ENCODE assay signal across 32 mouse cellular contexts in genomic region chr16:8420842-8421241, GRCm38 (mm10). TPM values are rescaled to one million over a fixed set of nuclear protein-coding genes. Genes with fewer than 3 reads are reported as not detected.
"Had no signal": no experiment of that assay in that cellular context is flagged by ENCODE, and none has a peak within 500 bp of the region (broad histone marks: within the 10 kb centered on the region; RNA-seq: fewer than 3 reads in every experiment).

No protein-coding gene starts in this region.

- H3K9me3 ChIP-seq: heart, embryonic 13.5 days; heart, embryonic 15.5 days; hindbrain, embryonic 10.5 days; hindbrain, embryonic 12.5 days; intestine, embryonic 15.5 days; limb, embryonic 13.5 days; limb, embryonic 15.5 days; liver, embryonic 13.5 days had no signal

- H3K27ac ChIP-seq: gastrocnemius, adult 2 months; heart, adult 2 months; heart, embryonic 13.5 days; heart, embryonic 15.5 days; hindbrain, embryonic 10.5 days; hindbrain, embryonic 12.5 days; hindbrain, embryonic 14.5 days; intestine, embryonic 15.5 days; layer of hippocampus, adult 2 months; left cerebral cortex, adult 2 months; limb, embryonic 13.5 days; limb, embryonic 15.5 days; liver, embryonic 13.5 days had no signal

- H3K4me2 ChIP-seq: heart, embryonic 11.5 days; heart, embryonic 13.5 days; heart, embryonic 15.5 days; hindbrain, embryonic 12.5 days; hindbrain, embryonic 14.5 days; intestine, embryonic 15.5 days; limb, embryonic 13.5 days; limb, embryonic 15.5 days; liver, embryonic 13.5 days had no signal

- H3K9ac ChIP-seq: heart, embryonic 13.5 days; heart, embryonic 15.5 days; hindbrain, embryonic 12.5 days; hindbrain, embryonic 14.5 days; intestine, embryonic 15.5 days; limb, embryonic 13.5 days; limb, embryonic 15.5 days; liver, embryonic 13.5 days had no signal

- H3K36me3 ChIP-seq: heart, embryonic 13.5 days; heart, embryonic 15.5 days; hindbrain, embryonic 10.5 days; hindbrain, embryonic 12.5 days; intestine, embryonic 15.5 days; limb, embryonic 13.5 days; limb, embryonic 15.5 days; liver, embryonic 13.5 days had no signal

- H3K4me1 ChIP-seq: liver, embryonic 13.5 days had no signal

- ATAC-seq: hindbrain, embryonic 16.5 days; inflammation-experienced regulatory T-cells, adult 6 months; intestine, embryonic 15.5 days; intestine, postnatal 0 days had no signal

- H3K4me3 ChIP-seq: gastrocnemius, adult 2 months; heart, adult 2 months; heart, embryonic 13.5 days; heart, embryonic 15.5 days; hindbrain, embryonic 10.5 days; hindbrain, embryonic 12.5 days; intestine, embryonic 15.5 days; layer of hippocampus, adult 2 months; left cerebral cortex, adult 2 months; limb, embryonic 13.5 days; limb, embryonic 15.5 days; liver, embryonic 13.5 days had no signal

- DNase-seq: gastrocnemius, adult 2 months; gastrocnemius, postnatal 10 days; gastrocnemius, postnatal 25 days; heart, postnatal 14 days; heart, postnatal 4 days; kidney, adult 18-20 months; kidney, adult 8-10 months; kidney, postnatal 10 days; kidney, postnatal 25 days; kidney, postnatal 4 days; liver, embryonic 13.5 days had no signal

RNA-seq across cellular contexts. Expression of gene Tmem114, which starts 4.1 kb away (rescaled TPM):
- total RNA-seq: gastrocnemius, adult 2 months; gastrocnemius, postnatal 10 days; gastrocnemius, postnatal 25 days; gastrocnemius, postnatal 4 days; granulocyte monocyte progenitor cell, adult 5-6 weeks; heart, adult 2 months; heart, postnatal 14 days; heart, postnatal 4 days; liver, adult 2 months had no signal
- polyA plus RNA-seq: heart, adult 2 months; heart, embryonic 11.5 days; heart, embryonic 13.5 days; heart, embryonic 15.5 days; heart, postnatal 0 days; hindbrain, embryonic 10.5 days; hindbrain, embryonic 12.5 days; inflammation-experienced regulatory T-cells, adult 6 months; intestine, embryonic 15.5 days; intestine, postnatal 0 days; kidney, embryonic 14.5 days; limb, embryonic 11.5 days; limb, embryonic 15.5 days; liver, adult 2 months; liver, embryonic 13.5 days had no signal
